Mouse (Mus musculus) forebrain, embryonic 14.5 days (tissue): ENCODE data around the gene Krtap15. TPM values are rescaled to one million over a fixed set of nuclear protein-coding genes. Genes with fewer than 3 reads are reported as not detected.

Source experiments
- ATAC-seq: fragments of 200-750 bp; cut with Nextera tagmentation; 2 replicates; pipeline ENCODE4 v1.8.0; 2017; ENCODE audit warnings: mild to moderate bottlenecking, moderate library complexity
- DNase-seq: peaks from one replicate; pipeline ENCODE4 v3.0.0-alpha.2; 2015; ENCODE audit warnings: low spot score
- H3K27ac ChIP-seq: fragments of 300-500 bp; sonication (generic); 2 replicates; pipeline ENCODE4 v1.5.1; 2014; ENCODE audit warnings: low read depth, mild to moderate bottlenecking, control low read depth, low read length, moderate library complexity
- H3K27me3 ChIP-seq: fragments of 300-500 bp; sonication (generic); replicated peaks from 2 replicates; pipeline ENCODE4 v1.6.1; 2014; ENCODE audit warnings: low read length, control low read depth, mixed read lengths; ENCODE audit not compliant: control insufficient read depth, insufficient read depth
- H3K36me3 ChIP-seq: fragments of 300-500 bp; sonication (generic); 2 replicates; pipeline ENCODE4 v1.6.1; 2014; ENCODE audit warnings: low read length, control low read depth; ENCODE audit not compliant: control insufficient read depth, insufficient read depth
- H3K4me1 ChIP-seq: fragments of 300-500 bp; sonication (generic); 2 replicates; pipeline ENCODE4 v1.6.1; 2014; ENCODE audit warnings: antibody characterized with exemption, low read length, control low read depth; ENCODE audit not compliant: control insufficient read depth, insufficient read depth
- H3K4me2 ChIP-seq: fragments of 300-500 bp; sonication (generic); 2 replicates; pipeline ENCODE4 v1.6.1; 2014; ENCODE audit warnings: mild to moderate bottlenecking, control low read depth, low read length
- H3K4me3 ChIP-seq: fragments of 300-500 bp; sonication (generic); 2 replicates; pipeline ENCODE4 v1.5.1; 2014; ENCODE audit warnings: low read depth, low read length, control low read depth
- H3K9ac ChIP-seq: fragments of 300-500 bp; sonication (generic); 2 replicates; pipeline ENCODE4 v1.6.1; 2014; ENCODE audit warnings: mild to moderate bottlenecking, low read length, control low read depth, moderate library complexity
- H3K9me3 ChIP-seq: fragments of 300-500 bp; sonication (generic); replicated peaks from 2 replicates; pipeline ENCODE4 v1.6.1; 2016; ENCODE audit warnings: low read length, control low read depth, mixed read lengths; ENCODE audit not compliant: control insufficient read depth
- WGBS: fragments of 180-500 bp; shearing (Covaris S2); extraction: QIAGEN DNeasy Blood & Tissue Kit; methylation state at CpG from one replicate; pipeline ENCODE4 v1.1.7; 2014; 5-methylcytosine and 5-hydroxymethylcytosine counted together
- polyA plus RNA-seq: library from polyadenylated mRNA; unstranded; fragments of >200 nt; fragmentation: Nextera tagmentation; extraction: Ambion mirVana; gene quantifications from 2 replicates; pipeline ENCODE4 v1.2.1, GENCODE M21; 2014

Krtap15 gene
- polyA plus RNA-seq: not detected in 2 replicates

- H3K9ac ChIP-seq: no peak within 1 kb of the TSS
- ATAC-seq (no peak), DNase-seq (no peak)
- no peak within 1 kb of the TSS for H3K4me2 ChIP-seq
- H3K36me3 ChIP-seq: no peaks in the 10 kb centered on the region
- H3K27ac ChIP-seq: no peak within 1 kb of the TSS
- H3K4me3 ChIP-seq: no peak within 1 kb of the TSS
- H3K4me1 ChIP-seq: no peaks in the 10 kb centered on the region
- no peaks in the 10 kb centered on the region for H3K9me3 ChIP-seq
- H3K27me3 ChIP-seq: no peaks in the 10 kb centered on the region
- 90% methylated on average over 3 of the region's 3 CpGs for WGBS
These were observed at the start of gene Krtap15 for GRCm38 (mm10) chr16:88820066-88820465. TSS of gene Krtap15 (plus strand) at chr16:88820215.

GRCm38 (mm10) chr16:88774106-88774505 lies 45.9 kb upstream of the Krtap15 start, which contains the start of gene 2310057N15Rik:
TSS of gene 2310057N15Rik (minus strand) at chr16:88774206.
- no peaks in the 10 kb centered on the region for H3K27me3 ChIP-seq
- no peaks in the 10 kb centered on the region for H3K36me3 ChIP-seq
- no peaks in the 10 kb centered on the region for H3K9me3 ChIP-seq
- no peak for DNase-seq
- H3K4me3 ChIP-seq: no peak within 1 kb of the TSS
- no peak within 1 kb of the TSS for H3K4me2 ChIP-seq
- WGBS: 88% methylated on average over 2 of the region's 2 CpGs
- no peak for ATAC-seq
- H3K4me1 ChIP-seq: no peaks in the 10 kb centered on the region
- H3K9ac ChIP-seq: no peak within 1 kb of the TSS
- H3K27ac ChIP-seq: no peak within 1 kb of the TSS

GRCm38 (mm10) chr16:88777596-88777995 lies 42.4 kb upstream of the Krtap15 start, which contains the start of gene Gm5965:
TSS of gene Gm5965 (plus strand) at chr16:88777896.
- no peaks in the 10 kb centered on the region for H3K9me3 ChIP-seq
- WGBS: 94% methylated on average over 5 of the region's 6 CpGs

GRCm38 (mm10) chr16:88786786-88787185 lies 33.2 kb upstream of the Krtap15 start:
- Histone ChIP-seq H3K4me3 (no peak overlapping the region), H3K4me1 (no peaks in the 10 kb centered on the region), H3K4me2 (no peak overlapping the region), H3K27me3 (no peaks in the 10 kb centered on the region), H3K9me3 (no peaks in the 10 kb centered on the region), H3K27ac (no peak overlapping the region), H3K9ac (no peak overlapping the region), H3K36me3 (no peaks in the 10 kb centered on the region)
- WGBS: 88% methylated on average over 2 of the region's 2 CpGs
- no peak for DNase-seq
- no peak for ATAC-seq

More at GRCm38 (mm10) chr16:88777596-88777995, 42.4 kb upstream of the Krtap15 start, which contains the start of gene Gm5965:
- H3K4me1 ChIP-seq: no peaks in the 10 kb centered on the region
- ATAC-seq (no peak), DNase-seq (no peak)
- H3K9ac ChIP-seq: no peak within 1 kb of the TSS
- H3K4me2 ChIP-seq: no peak within 1 kb of the TSS
- H3K4me3 ChIP-seq: no peak within 1 kb of the TSS
- H3K36me3 ChIP-seq: no peaks in the 10 kb centered on the region
- no peak within 1 kb of the TSS for H3K27ac ChIP-seq
- no peaks in the 10 kb centered on the region for H3K27me3 ChIP-seq

GRCm38 (mm10) chr16:88811827-88812226 lies 8.2 kb upstream of the Krtap15 start, which contains the start of gene Gm20741:
TSS of gene Gm20741 (minus strand) at chr16:88812220.
- ATAC-seq (no peak), DNase-seq (no peak)
- Histone ChIP-seq H3K4me3 (no peak within 1 kb of the TSS), H3K9me3 (no peaks in the 10 kb centered on the region), H3K4me2 (no peak within 1 kb of the TSS), H3K27ac (no peak within 1 kb of the TSS), H3K27me3 (no peaks in the 10 kb centered on the region), H3K9ac (no peak within 1 kb of the TSS), H3K4me1 (no peaks in the 10 kb centered on the region), H3K36me3 (no peaks in the 10 kb centered on the region)
- WGBS: 93% methylated on average over 2 of the region's 2 CpGs

- Histone ChIP-seq H3K36me3 (no peaks in the 10 kb centered on the region), H3K9me3 (no peaks in the 10 kb centered on the region), H3K4me3 (no peak overlapping the region), H3K27ac (no peak overlapping the region), H3K9ac (no peak overlapping the region), H3K4me2 (no peak overlapping the region), H3K4me1 (no peaks in the 10 kb centered on the region), H3K27me3 (no peaks in the 10 kb centered on the region)
- ATAC-seq: no peak
- peak; percentile 45 for DNase-seq
- 80% methylated on average over 3 of the region's 3 CpGs for WGBS
These were observed 3.7 kb downstream of the Krtap15 start for GRCm38 (mm10) chr16:88823736-88824135.

GRCm38 (mm10) chr16:88826095-88826652 lies 6.2 kb downstream of the Krtap15 start, which contains the start of gene Krtap14:
TSS of gene Krtap14 (minus strand) at chr16:88826145.
- DNase-seq (peak; percentile 63), ATAC-seq (peak; percentile 77)
- Histone ChIP-seq H3K9me3 (no peaks in the 10 kb centered on the region), H3K36me3 (no peaks in the 10 kb centered on the region), H3K9ac (no peak within 1 kb of the TSS), H3K27ac (no peak within 1 kb of the TSS), H3K4me2 (no peak within 1 kb of the TSS), H3K27me3 (no peaks in the 10 kb centered on the region), H3K4me3 (no peak within 1 kb of the TSS), H3K4me1 (no peaks in the 10 kb centered on the region)
- 70% methylated on average over 9 of the region's 9 CpGs for WGBS

GRCm38 (mm10) chr16:88826978-88827377 lies 7.0 kb downstream of the Krtap15 start:
- H3K4me3 ChIP-seq: no peak overlapping the region
- no peaks in the 10 kb centered on the region for H3K4me1 ChIP-seq
- no peaks in the 10 kb centered on the region for H3K27me3 ChIP-seq
- no peak for DNase-seq
- H3K4me2 ChIP-seq: no peak overlapping the region
- H3K27ac ChIP-seq: no peak overlapping the region
- H3K9me3 ChIP-seq: no peaks in the 10 kb centered on the region
- H3K9ac ChIP-seq: no peak overlapping the region
- no peaks in the 10 kb centered on the region for H3K36me3 ChIP-seq
- 82% methylated on average over 3 of the region's 3 CpGs for WGBS
- no peak for ATAC-seq

- H3K9ac ChIP-seq: no peak overlapping the region
- H3K27me3 ChIP-seq: no peaks in the 10 kb centered on the region
- H3K4me2 ChIP-seq: no peak overlapping the region
- no peaks in the 10 kb centered on the region for H3K9me3 ChIP-seq
- H3K36me3 ChIP-seq: no peaks in the 10 kb centered on the region
- WGBS: 92% methylated on average over 1 of the region's 1 CpGs
- ATAC-seq (no peak), DNase-seq (no peak)
- H3K4me3 ChIP-seq: no peak overlapping the region
- no peaks in the 10 kb centered on the region for H3K4me1 ChIP-seq
- no peak overlapping the region for H3K27ac ChIP-seq
These were observed 27.3 kb downstream of the Krtap15 start for GRCm38 (mm10) chr16:88847363-88847762.
